Mouse (Mus musculus) R1 (cell line): ENCODE measurements at regions not wholly inside any gene's neighbourhood (a gene's known extent, or its start where the extent isn't known, plus 50 kb on each side); places are given as distances from the start of the nearest gene placed in this dataset.

Experiments used
- DNase-seq: peaks from one replicate; pipeline ENCODE4 v3.0.0-alpha.2; 2018; ENCODE audit warnings: low read depth, low spot score

- no peak for DNase-seq
Measured at GRCm38 (mm10) chr2:115511612-115512525, 69.6 kb upstream of the BC052040 start.

GRCm38 (mm10) chr2:115512891-115513290 is 68.6 kb upstream of the BC052040 start:
- no peak for DNase-seq

GRCm38 (mm10) chr2:115513774-115514231 is 67.7 kb upstream of the BC052040 start:
- DNase-seq, result peak; percentile 23

GRCm38 (mm10) chr2:115514831-115515428 is 66.6 kb upstream of the BC052040 start:
- peak; percentile 49 for DNase-seq

GRCm38 (mm10) chr2:115515470-115515869 is 66.0 kb upstream of the BC052040 start:
- no peak for DNase-seq

- no peak for DNase-seq
Measured at GRCm38 (mm10) chr2:115516824-115517223, 64.7 kb upstream of the BC052040 start.

- no peak for DNase-seq
Measured at GRCm38 (mm10) chr2:115519974-115520373, 61.5 kb upstream of the BC052040 start.

- DNase-seq, result peak; percentile 47
Measured at GRCm38 (mm10) chr2:115520413-115521139, 60.9 kb upstream of the BC052040 start.

- no peak for DNase-seq
Measured at GRCm38 (mm10) chr2:115529878-115530277, 51.6 kb upstream of the BC052040 start.
